Mouse (Mus musculus) heart, embryonic 15.5 days (tissue): ENCODE measurements around the gene Cnpy3. TPM values are rescaled to one million over a fixed set of nuclear protein-coding genes. Genes with fewer than 3 reads are reported as not detected.
"Not testable (repeated sequence)": the region's sequence is repeated elsewhere in the genome, so short reads cannot be mapped to it uniquely, and the experiment has no call there.

Experiments
- ATAC-seq: fragments of 200-750 bp; cut with Nextera tagmentation; replicated peaks from 2 replicates; pipeline ENCODE4 v1.8.0; 2017; ENCODE audit warnings: low read depth, moderate TSS enrichment; ENCODE audit not compliant: insufficient number of reproducible peaks, insufficient read depth, low FRiP score
- H3K27ac ChIP-seq: fragments of 300-500 bp; sonication (generic); 2 replicates; pipeline ENCODE4 v1.5.1; 2015; ENCODE audit warnings: mild to moderate bottlenecking, inconsistent platforms
- H3K27me3 ChIP-seq: fragments of 300-500 bp; sonication (generic); 2 replicates; pipeline ENCODE4 v1.6.1; 2015; ENCODE audit warnings: inconsistent platforms
- H3K36me3 ChIP-seq: fragments of 300-500 bp; sonication (generic); 2 replicates; pipeline ENCODE4 v1.6.1; 2015; ENCODE audit warnings: mild to moderate bottlenecking, inconsistent platforms
- H3K4me1 ChIP-seq: fragments of 300-500 bp; sonication (generic); replicated peaks from 2 replicates; pipeline ENCODE4 v1.6.1; 2015; ENCODE audit warnings: inconsistent platforms
- H3K4me2 ChIP-seq: fragments of 300-500 bp; sonication (generic); 2 replicates; pipeline ENCODE4 v1.6.1; 2015; ENCODE audit warnings: inconsistent platforms, mild to moderate bottlenecking, moderate library complexity
- H3K4me3 ChIP-seq: fragments of 300-500 bp; sonication (generic); 2 replicates; pipeline ENCODE4 v1.5.1; 2015; ENCODE audit warnings: mild to moderate bottlenecking, inconsistent platforms
- H3K9ac ChIP-seq: fragments of 300-500 bp; sonication (generic); 2 replicates; pipeline ENCODE4 v1.6.1; 2015; ENCODE audit warnings: mild to moderate bottlenecking, inconsistent platforms
- H3K9me3 ChIP-seq: fragments of 300-500 bp; sonication (generic); replicated peaks from 2 replicates; pipeline ENCODE4 v1.6.1; 2016; ENCODE audit warnings: inconsistent platforms
- WGBS: fragments of 180-500 bp; shearing (Covaris S2); methylation state at CpG from one replicate; pipeline ENCODE4 v1.1.7; 2015; ENCODE audit warnings: mixed read lengths; 5-methylcytosine and 5-hydroxymethylcytosine counted together
- polyA plus RNA-seq: library from polyadenylated mRNA; unstranded; fragments of >200 nt; fragmentation: Nextera tagmentation; extraction: Ambion mirVana; gene quantifications from 2 replicates; pipeline ENCODE4 v1.2.1, GENCODE M21; 2015

Cnpy3 gene
- polyA plus RNA-seq = 43.1 and 55.5 TPM in 2 replicates

- Histone ChIP-seq H3K27ac (peak within 1 kb of the TSS; percentile 91), H3K9ac (peak within 1 kb of the TSS; percentile 68), H3K36me3 (no peaks in the 10 kb centered on the region), H3K4me2 (peak within 1 kb of the TSS; percentile 79), H3K27me3 (no peaks in the 10 kb centered on the region), H3K4me3 (peak within 1 kb of the TSS; percentile 82), H3K9me3 (no peaks in the 10 kb centered on the region), H3K4me1 (peaks cover 12% of the 10 kb centered on the region)
- peak; percentile 98 for ATAC-seq
- under 1% methylated on average over 58 of the region's 58 CpGs for WGBS
These were observed at the start of gene Cnpy3 for GRCm38 (mm10) chr17:46751794-46752556. Gene Cnpy3, minus strand, starts transcription at chr17:46752214.

DNA sequence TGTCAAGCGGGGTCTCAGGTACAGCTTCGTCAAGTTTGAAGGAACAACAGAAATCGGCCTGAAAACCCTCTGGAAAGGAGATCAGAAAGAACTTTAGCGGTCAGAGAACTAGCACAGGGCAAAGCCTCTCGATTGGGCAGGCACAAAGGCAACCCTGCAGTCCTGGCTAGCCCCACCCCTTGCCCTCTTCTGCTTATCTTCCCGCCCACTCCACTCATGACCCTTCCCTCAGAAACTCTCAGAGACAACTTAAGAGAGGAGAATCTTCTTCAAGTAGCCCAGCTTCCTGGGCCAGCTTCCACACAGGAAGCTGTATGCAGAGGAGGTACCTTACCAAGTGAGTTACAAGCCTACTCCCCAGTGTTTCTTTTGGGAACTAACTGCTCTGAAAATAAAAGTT, 49.7 kb upstream of the Cnpy3 start:
- H3K4me3 ChIP-seq = no peak overlapping the region

GRCm38 (mm10) chr17:46799680-46800079, 47.7 kb upstream of the Cnpy3 start:
- Histone ChIP-seq H3K27ac (no peak overlapping the region), H3K9me3 (no peaks in the 10 kb centered on the region), H3K27me3 (no peaks in the 10 kb centered on the region), H3K9ac (no peak overlapping the region), H3K4me3 (no peak overlapping the region), H3K4me1 (no peaks in the 10 kb centered on the region), H3K36me3 (peaks cover 25% of the 10 kb centered on the region), H3K4me2 (no peak overlapping the region)
- no peak for ATAC-seq
- WGBS = 79% methylated on average over 10 of the region's 10 CpGs

More for the DNA sequence above, 49.7 kb upstream of the Cnpy3 start:
- H3K36me3 ChIP-seq = peaks cover 43% of the 10 kb centered on the region
- no peaks in the 10 kb centered on the region for H3K27me3 ChIP-seq
- no peak overlapping the region for H3K27ac ChIP-seq
- H3K4me1 ChIP-seq = no peaks in the 10 kb centered on the region
- no peaks in the 10 kb centered on the region for H3K9me3 ChIP-seq
- H3K9ac ChIP-seq = no peak overlapping the region
- H3K4me2 ChIP-seq = no peak overlapping the region
- no peak for ATAC-seq
- WGBS = 82% methylated on average over 6 of the region's 6 CpGs

GRCm38 (mm10) chr17:46797386-46797785, 45.4 kb upstream of the Cnpy3 start:
- no peak overlapping the region for H3K4me2 ChIP-seq
- H3K9ac ChIP-seq = no peak overlapping the region
- H3K9me3 ChIP-seq = no peaks in the 10 kb centered on the region
- H3K36me3 ChIP-seq = peaks cover 25% of the 10 kb centered on the region
- H3K4me3 ChIP-seq = no peak overlapping the region
- 57% methylated on average over 6 of the region's 8 CpGs for WGBS
- no peak overlapping the region for H3K27ac ChIP-seq
- ATAC-seq = no peak
- H3K27me3 ChIP-seq = no peaks in the 10 kb centered on the region
- H3K4me1 ChIP-seq = no peaks in the 10 kb centered on the region

DNA sequence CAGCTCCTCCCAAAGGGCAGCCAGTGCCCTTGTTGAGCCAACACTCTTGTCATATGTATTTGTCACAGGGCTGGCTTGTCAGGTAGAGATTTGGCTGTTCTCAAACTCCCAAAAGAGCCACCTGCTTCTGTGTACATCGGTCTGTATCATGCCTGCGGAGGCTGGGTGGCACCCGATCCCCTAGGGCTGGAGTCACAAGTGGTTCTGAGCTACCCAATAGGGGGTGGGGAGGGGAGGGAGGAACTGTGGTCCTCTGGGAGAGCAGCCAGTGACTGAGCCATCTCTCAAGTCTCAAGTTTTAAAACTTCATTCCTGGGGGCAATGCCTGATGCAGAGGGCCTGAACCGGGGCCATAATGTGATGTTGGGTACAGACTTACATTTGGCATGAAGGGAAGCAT, 44.7 kb upstream of the Cnpy3 start:
- Histone ChIP-seq H3K36me3 (peaks cover 24% of the 10 kb centered on the region), H3K4me2 (no peak overlapping the region), H3K27ac (no peak overlapping the region), H3K9me3 (no peaks in the 10 kb centered on the region), H3K27me3 (no peaks in the 10 kb centered on the region), H3K4me3 (no peak overlapping the region), H3K4me1 (no peaks in the 10 kb centered on the region), H3K9ac (no peak overlapping the region)
- ATAC-seq = no peak
- WGBS = 86% methylated on average over 4 of the region's 4 CpGs

DNA sequence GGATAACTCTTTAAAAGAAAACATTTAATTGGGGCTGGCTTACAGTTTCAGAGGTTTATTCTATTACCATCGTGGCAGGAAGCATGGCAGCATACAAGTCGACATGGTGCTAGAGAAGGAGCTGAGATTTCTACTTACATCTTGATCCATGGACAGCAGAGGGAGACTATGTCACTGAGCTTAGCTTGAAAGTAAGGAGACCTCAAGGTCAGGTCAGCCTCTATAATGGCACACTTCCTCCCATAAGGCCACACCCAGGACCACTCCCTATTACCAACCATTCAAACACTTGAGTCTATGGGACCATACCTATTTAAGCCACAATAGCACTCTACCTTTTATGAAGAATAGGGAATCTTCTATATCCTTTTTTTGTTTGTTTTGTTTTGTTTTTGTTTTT, 40.9 kb upstream of the Cnpy3 start:
- no peak overlapping the region for H3K27ac ChIP-seq

GRCm38 (mm10) chr17:46787974-46788373, 36.0 kb upstream of the Cnpy3 start:
- not testable (repeated sequence) for H3K27me3 ChIP-seq, H3K4me1 ChIP-seq, H3K36me3 ChIP-seq, H3K4me2 ChIP-seq, ATAC-seq, H3K9me3 ChIP-seq, H3K9ac ChIP-seq, H3K27ac ChIP-seq, H3K4me3 ChIP-seq
- 65% methylated on average over 2 of the region's 2 CpGs for WGBS

More for the DNA sequence above, 40.9 kb upstream of the Cnpy3 start:
- WGBS = 73% methylated on average over 2 of the region's 2 CpGs
- Histone ChIP-seq H3K9me3 (no peaks in the 10 kb centered on the region), H3K4me2 (no peak overlapping the region), H3K9ac (no peak overlapping the region), H3K36me3 (no peaks in the 10 kb centered on the region), H3K4me1 (no peaks in the 10 kb centered on the region), H3K27me3 (no peaks in the 10 kb centered on the region), H3K4me3 (no peak overlapping the region)
- ATAC-seq = no peak

GRCm38 (mm10) chr17:46786952-46787351, 34.9 kb upstream of the Cnpy3 start:
- Histone ChIP-seq H3K4me1 (no peaks in the 10 kb centered on the region), H3K4me2 (no peak overlapping the region), H3K27me3 (no peaks in the 10 kb centered on the region), H3K9ac (no peak overlapping the region), H3K27ac (no peak overlapping the region), H3K4me3 (no peak overlapping the region), H3K9me3 (no peaks in the 10 kb centered on the region), H3K36me3 (no peaks in the 10 kb centered on the region)
- ATAC-seq = no peak
- WGBS = 72% methylated on average over 5 of the region's 5 CpGs

- Histone ChIP-seq H3K4me1 (peaks cover 7% of the 10 kb centered on the region), H3K27ac (peak overlapping the region; percentile 82)
These were observed 31.2 kb upstream of the Cnpy3 start for GRCm38 (mm10) chr17:46783222-46783565.

GRCm38 (mm10) chr17:46782341-46783221, 30.6 kb upstream of the Cnpy3 start, which contains the start of gene Rpl7l1:
Gene Rpl7l1, minus strand, starts transcription at chr17:46782672.
- H3K27me3 ChIP-seq = no peaks in the 10 kb centered on the region
- H3K27ac ChIP-seq = peak within 1 kb of the TSS; percentile 82
- H3K9me3 ChIP-seq = no peaks in the 10 kb centered on the region
- H3K4me3 ChIP-seq = peak within 1 kb of the TSS; percentile 66
- peak within 1 kb of the TSS; percentile 74 for H3K9ac ChIP-seq
- ATAC-seq = peak; percentile 94
- H3K36me3 ChIP-seq = peaks cover 33% of the 10 kb centered on the region
- H3K4me1 ChIP-seq = peaks cover 7% of the 10 kb centered on the region
- WGBS = 1% methylated on average over 44 of the region's 44 CpGs
- peak within 1 kb of the TSS; percentile 66 for H3K4me2 ChIP-seq

More at GRCm38 (mm10) chr17:46783222-46783565, 31.2 kb upstream of the Cnpy3 start:
- H3K9me3 ChIP-seq = no peaks in the 10 kb centered on the region
- H3K9ac ChIP-seq = no peak overlapping the region
- ATAC-seq = no peak
- H3K4me3 ChIP-seq = peak overlapping the region; percentile 66
- peaks cover 27% of the 10 kb centered on the region for H3K36me3 ChIP-seq
- WGBS = 82% methylated on average over 2 of the region's 2 CpGs
- H3K4me2 ChIP-seq = peak overlapping the region; percentile 66; the same call in 1 of the 2 replicates
- H3K27me3 ChIP-seq = no peaks in the 10 kb centered on the region

- Histone ChIP-seq H3K27ac (peak overlapping the region; percentile 82), H3K4me3 (peak overlapping the region; percentile 66), H3K27me3 (no peaks in the 10 kb centered on the region), H3K9ac (peak overlapping the region; percentile 74), H3K9me3 (no peaks in the 10 kb centered on the region), H3K36me3 (peaks cover 40% of the 10 kb centered on the region), H3K4me2 (peak overlapping the region; percentile 66), H3K4me1 (peaks cover 7% of the 10 kb centered on the region)
- 2% methylated on average over 11 of the region's 11 CpGs for WGBS
- peak; percentile 39; the same call in 1 of the 2 replicates for ATAC-seq
These were observed 29.9 kb upstream of the Cnpy3 start for GRCm38 (mm10) chr17:46781876-46782275.
